Mouse (Mus musculus): ENCODE results near the gene Pdcd6ip.
"Not testable (repeated sequence)": the region's sequence is repeated elsewhere in the genome, so short reads cannot be mapped to it uniquely, and the experiment has no call there.

Gene Pdcd6ip

DNA sequence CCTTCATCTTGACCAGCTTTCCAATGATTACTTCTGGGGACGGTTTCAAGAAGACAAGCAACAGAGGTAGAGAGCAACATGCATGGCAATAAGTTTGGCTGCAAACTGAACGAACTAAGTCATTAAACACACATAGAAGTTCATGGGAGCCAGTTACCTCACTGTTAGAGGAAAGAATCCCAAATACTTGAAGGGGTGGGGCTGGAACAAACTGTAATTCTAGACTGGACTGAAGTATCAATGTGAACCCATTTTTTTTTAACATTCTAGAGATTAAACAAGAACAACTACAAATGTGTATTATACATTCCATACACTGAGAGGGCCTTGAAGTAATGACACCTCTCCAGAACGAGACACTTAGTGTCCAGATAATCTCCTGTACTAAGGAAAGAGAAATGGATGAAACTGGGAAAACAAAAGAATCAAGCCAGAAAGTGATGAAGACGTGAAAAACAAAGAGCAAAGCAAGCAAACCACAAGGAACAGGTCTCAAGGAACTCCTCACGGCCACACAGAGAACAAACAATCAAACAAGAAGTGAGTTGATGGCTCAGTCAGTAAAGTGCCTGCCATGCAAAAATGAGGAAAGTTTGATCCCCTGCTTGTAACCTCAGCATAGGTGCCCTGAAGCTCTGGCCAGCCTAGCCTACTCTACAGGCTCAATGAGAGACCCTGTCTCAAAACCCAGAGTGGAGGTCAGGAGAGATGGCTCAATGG is 6.5 kb downstream of the Pdcd6ip start:
- DNase-seq (ENCODE audit: low spot score): no peak

DNA sequence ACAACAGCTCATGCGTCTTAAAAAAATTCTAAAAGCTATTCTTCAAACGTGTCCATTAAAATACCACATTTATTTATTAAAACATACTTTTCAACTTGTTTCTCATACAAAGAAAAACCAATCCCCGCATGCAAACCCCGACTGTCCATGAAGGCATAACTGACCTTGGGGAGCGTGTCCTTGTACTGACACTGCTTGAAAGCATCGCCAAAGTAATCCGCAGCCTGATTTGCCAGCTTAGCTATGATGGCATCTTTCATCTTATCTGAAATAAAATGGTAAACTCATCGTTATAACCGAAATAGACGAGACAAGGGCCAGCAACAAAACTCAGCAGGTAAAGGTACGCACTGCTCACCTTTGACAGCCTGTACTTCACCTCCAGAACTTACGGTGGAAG is 20.6 kb downstream of the Pdcd6ip start:
- DNase-seq (ENCODE audit: low spot score): no peak

DNA sequence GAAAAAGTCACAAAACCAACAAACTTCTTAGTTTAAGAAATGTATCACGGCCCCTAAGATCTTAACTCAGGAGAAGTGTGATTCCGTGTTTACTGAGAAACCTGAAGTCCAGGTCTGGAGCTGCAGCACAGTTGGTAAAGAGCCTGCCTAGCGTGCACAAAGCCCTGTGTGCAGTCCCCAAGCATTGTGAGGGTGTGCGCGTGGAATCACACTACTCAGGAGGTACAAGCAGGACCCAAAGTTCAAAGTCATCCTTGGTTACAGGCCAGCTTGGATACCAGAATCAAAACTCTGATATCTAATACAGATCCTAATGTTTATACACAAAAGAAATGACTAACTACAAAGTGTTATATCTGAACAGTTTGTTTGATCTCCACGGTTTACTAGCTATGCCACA is 34.3 kb downstream of the Pdcd6ip start:
- DNase-seq (ENCODE audit: low spot score): no peak

DNA sequence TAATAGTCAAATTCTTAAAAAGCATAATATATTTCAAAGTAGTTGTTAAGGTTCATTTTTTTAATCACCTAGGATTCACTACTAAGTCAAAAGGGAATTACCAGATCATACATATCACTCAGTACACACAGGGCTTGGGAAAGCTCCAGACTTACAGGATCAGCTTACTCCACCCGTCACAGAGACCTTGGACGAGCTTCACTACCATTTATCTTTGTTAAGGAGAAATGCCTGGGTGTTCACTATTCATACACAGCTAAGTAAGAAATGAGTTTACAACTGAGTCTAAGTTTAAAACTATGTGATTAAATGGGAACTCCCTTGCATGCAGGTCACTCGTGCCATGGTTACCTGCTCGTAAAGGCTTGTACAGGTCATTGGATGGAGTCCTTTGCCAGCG is 35.7 kb downstream of the Pdcd6ip start:
- no peak for DNase-seq (ENCODE audit: low spot score)

DNA sequence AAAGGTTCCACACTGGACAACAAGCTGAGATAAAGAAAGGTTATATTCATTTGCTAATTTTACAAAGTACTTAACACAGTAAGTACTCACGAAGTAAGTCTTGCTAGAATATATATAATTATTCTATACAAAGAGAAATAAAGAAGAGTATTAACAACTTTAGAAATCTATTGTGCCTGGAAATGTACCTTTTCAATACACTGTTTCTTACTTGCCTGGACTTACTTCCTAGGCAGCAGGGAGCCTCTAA is 37.3 kb downstream of the Pdcd6ip start:
- no peak for DNase-seq (ENCODE audit: low spot score)

DNA sequence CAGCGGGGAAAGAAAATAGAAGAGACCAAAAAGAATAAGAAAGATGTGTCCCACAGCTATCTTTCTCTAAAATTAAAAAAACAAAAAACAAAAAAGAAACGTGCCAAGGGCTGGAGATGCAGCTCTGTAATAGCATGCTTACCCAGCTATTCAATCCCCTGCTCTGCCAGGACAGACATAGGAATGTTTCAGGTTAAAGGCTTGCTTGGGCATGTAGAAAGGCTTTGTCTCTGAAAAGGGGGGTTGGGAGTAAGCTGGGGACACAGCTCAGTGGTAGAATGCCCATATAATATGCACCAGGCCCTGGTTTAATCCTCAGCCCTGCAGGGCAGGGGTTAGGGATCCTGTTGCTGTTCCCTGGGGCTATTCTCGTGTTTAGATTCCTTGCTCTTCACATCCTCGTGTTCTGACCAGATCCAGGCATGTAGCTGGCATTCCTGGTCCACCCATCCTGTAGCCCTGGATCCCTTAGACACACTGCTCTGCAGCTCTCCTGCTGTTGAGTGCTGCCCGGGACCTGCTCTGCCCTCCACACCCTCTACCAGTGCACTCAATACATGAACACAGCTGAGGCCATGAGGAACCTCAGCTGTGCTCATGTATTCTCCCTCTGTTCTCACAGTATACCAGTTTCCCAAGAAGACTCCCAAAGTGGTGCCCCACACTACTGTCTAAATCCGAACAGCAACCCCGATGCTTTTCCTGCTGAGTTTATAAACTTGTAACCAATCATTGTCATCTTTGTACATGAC is 37.8 kb downstream of the Pdcd6ip start:
- DNase-seq (ENCODE audit: low spot score): no peak

DNA sequence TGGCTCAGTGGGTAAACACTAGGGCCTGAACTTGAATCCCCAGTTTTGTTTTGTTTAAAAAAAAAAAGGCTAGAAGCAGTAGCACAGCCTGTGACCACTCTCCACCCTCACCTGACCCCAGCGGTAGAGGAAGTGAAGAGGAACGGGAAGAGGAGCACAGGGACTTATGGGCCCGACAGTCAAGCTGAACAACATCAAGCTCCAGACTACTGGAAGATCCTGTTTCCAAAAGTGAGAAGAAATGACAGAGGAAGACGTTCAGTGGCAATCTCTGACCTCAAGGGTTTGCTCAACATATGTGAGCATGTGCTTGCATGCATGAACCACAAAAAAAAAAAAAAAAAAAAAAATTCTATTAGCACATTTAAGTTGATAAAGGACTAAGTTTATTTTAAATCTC is 44.6 kb downstream of the Pdcd6ip start:
- DNase-seq (ENCODE audit: low spot score): no peak

DNA sequence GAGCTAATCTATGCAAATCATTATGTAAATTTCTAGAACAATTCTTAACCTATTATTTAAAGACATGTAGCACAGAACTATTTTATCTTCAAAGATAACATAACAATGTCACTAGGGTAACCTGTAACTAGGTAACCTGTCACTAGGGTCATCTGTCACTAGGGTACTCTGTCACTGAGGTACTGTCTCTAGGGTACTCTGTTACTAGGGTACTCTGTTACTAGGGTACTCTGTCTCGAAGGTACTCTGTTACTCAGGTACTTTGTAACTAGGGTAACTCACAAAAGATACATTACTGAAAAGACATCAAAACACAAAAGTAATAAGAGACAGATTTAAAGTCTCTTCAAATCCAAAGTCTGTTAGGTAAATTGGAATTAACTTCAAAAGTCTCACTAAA is 50.2 kb downstream of the Pdcd6ip start:
- DNase-seq (ENCODE audit: low spot score): no peak

DNA sequence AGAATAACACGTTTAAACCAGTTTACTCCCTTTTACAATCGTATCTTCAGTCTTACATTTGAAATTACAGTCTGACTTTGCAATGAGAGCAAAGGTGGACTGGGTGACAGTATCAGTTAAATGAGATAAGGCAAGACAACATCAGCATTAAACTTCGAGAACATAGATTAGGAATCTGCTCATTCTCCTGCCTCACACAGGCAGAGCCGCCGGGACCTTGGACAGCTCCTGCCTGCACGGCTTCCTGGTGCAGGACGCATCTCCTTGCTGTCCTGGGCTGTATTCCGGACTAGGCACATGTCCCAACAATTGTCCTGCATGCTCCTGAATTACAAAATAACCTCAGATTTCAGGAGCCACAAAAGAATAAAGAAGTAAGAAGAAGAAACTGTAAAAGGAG is 54.5 kb downstream of the Pdcd6ip start:
- peak; percentile 3 for DNase-seq (ENCODE audit: low spot score)

DNA sequence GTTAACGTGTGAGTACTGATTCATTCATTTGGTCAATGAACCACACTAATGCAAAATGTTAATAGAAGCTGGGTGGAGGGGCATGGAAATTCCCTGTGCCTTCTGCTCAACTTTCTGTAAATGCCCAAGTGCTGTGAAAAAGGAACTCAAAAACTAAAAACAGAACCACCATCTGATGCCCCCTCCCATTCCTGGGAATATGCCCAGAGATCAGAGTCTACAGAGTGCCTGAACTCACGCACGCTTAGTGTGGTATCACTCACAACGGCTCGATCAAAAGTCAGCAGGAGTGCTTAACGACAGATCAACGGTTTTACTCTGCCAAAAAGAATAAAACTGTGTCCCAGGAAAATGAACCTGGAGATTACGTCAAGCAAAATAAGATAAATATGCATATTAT is 57.3 kb downstream of the Pdcd6ip start:
- no peak for DNase-seq (ENCODE audit: low spot score)

DNA sequence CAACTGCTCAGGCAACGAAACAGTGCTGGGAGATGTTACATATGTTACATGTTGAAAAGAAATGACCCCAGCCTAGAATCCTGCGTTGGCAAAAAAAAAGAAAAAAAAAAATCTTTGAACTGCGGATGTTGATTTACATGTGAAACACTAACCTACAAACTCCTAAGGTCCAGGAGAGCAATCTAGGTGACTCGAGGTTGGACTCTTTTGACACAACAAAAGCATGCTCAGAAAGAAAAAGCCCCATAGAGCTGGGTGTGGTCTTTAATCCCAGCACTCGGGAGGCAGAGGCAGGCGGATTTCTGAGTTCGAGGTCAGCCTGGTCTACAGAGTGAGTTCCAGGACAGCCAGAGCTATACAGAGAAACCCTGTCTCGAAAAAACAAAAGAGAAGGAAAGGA is 58.8 kb downstream of the Pdcd6ip start:
- DNase-seq (ENCODE audit: low spot score): not testable (repeated sequence)

DNA sequence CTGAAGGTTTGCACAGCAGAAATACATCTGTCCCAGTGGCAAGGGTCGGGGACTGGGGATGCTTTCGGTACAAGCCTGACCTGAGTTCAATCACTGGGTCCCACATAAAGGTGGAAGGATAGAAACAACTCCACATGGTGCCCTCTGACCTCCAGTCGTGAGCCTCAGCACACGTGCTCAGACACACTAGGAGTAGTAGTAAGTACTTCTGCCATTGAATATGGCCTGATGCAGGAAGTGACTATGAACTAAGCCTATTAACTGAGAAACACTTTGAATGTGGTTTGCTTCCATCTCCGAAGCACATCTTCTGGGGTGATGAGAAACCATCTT is 62.3 kb downstream of the Pdcd6ip start:
- no peak for DNase-seq (ENCODE audit: low spot score)

DNA sequence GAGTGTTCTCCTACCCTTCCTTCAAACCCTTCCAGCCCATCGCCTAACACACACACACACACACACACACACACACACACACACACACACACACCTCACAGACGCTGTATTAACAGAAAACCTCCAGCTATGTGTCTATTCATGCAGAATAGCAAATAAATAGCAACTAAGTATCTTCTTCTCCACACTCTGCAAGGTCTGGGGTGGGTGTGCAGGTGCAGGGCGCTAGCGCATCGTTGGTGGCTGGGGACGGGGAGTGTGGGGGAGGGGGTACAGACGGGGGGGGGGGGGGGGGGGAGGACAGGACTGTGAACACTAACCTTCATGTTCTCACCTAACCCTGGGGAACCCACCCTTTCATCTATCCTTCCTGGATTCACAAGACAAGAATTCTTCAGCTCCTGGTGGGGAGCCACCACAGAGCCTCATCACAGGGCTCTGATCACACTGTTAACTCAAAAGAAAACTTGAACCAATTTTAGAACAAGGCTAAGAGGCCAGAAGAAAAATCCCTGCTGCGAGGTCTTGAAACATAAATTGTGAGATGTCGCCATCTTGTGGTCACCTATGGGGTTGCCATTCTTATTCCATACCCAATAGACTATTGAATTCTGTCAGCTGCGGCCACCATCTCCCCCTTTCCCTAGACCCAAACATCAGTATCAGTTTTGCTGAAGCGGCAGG is 62.8 kb downstream of the Pdcd6ip start:
- DNase-seq (ENCODE audit: low spot score): peak; percentile 67

DNA sequence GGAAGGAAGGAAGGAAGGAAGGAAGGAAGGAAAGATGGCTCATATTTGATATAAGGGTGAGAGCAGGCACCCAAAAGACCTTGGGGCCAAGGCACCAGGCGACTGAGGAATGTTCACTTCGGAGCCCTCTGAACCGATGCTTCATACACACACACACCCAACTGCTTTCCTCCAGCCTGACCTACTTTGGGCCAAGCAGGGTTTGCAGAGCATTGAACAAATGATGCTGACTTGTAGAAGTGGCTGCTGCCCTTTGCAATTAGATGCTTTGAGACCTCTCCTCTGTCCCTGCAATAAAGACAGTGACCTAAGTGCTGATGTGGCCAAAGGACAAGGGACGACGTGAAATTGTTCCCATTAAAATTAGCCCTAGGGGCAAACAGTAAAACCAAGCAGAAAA is 63.4 kb downstream of the Pdcd6ip start:
- no peak for DNase-seq (ENCODE audit: low spot score)

DNA sequence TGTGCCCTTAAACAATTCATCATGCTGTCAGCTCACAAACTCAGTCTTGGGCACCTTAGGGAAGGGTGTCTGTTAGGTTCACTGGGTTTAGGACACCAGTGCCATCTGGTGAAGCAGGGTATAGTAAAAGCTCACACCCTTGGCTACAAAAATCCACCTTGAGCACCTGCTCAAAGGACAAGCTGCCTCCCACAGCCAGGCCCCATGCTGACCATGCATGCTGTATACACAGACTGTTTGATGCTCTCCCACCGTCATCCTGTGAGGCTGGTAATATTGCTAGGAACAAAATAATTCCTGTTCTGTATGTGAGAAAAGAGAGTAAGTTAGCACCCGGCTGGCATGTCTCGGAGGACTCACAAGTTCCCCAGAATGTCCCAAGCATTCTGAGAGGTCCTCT is 64.0 kb downstream of the Pdcd6ip start:
- DNase-seq (ENCODE audit: low spot score): no peak

DNA sequence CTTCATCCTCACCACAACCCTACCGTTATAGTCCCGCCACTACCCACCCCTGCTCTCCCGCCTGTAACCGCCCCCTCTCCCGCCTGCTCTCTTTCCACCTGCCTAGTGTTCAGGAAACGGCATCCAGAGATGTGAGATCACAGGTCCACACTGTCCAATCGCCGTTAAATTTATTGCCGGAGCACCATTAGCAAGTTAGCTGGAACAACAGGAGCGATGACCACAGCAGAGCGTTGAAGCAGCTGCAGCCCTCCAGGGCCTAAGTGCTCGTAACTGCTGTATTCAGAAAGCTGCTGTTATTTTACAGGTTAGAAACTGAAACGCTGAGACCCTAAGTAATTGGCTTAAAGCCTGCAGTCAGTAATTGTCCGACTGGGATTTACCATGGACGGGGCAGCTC is 64.4 kb downstream of the Pdcd6ip start:
- DNase-seq (ENCODE audit: low spot score): no peak

DNA sequence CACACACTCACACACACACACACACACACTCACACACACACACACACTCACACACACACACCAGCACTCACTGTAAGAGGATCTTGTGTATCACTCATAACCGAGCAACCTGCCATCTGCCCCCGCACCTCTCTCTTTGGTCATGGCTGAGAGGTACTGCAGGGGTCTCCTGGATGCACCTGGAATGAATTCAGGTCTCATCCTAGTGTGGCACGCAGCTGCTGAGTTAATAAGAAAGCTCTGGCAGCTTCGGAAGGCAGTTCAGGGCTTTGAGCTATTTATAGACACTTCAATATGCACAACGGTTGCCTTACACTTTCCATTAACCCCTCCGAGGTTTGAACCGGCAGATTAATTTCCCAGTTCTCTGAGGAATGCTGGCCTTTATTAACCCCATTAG is 73.1 kb downstream of the Pdcd6ip start:
- DNase-seq (ENCODE audit: low spot score): no peak

DNA sequence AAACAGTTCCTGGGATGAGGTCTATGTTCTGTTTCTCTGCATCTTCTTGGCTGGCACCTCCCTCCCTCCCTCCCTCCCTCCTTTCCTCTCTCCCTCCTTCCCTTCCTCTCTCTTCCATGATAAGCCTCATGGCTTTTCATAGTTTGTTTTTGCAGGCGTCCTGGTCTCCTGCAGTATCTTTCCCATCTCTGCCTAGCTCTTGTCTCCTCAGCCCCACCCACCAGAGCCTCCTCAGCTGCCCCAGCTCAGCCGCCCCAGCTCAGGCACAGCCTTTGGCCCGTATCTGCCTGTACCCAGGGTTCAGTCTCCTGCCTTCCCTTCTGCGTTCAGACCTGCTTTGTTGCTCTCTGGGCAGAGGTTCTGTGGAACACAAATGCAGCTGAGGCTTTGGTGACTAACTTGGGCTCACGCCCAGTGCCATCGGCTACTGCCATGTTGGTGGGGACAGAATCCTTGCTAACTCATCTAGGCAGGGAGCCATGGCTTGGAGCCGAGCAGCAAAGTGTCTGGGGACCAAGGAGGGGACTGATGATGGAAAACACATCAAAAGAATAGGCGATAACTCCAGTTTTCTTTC is 74.8 kb downstream of the Pdcd6ip start:
- DNase-seq (ENCODE audit: low spot score): no peak

DNA sequence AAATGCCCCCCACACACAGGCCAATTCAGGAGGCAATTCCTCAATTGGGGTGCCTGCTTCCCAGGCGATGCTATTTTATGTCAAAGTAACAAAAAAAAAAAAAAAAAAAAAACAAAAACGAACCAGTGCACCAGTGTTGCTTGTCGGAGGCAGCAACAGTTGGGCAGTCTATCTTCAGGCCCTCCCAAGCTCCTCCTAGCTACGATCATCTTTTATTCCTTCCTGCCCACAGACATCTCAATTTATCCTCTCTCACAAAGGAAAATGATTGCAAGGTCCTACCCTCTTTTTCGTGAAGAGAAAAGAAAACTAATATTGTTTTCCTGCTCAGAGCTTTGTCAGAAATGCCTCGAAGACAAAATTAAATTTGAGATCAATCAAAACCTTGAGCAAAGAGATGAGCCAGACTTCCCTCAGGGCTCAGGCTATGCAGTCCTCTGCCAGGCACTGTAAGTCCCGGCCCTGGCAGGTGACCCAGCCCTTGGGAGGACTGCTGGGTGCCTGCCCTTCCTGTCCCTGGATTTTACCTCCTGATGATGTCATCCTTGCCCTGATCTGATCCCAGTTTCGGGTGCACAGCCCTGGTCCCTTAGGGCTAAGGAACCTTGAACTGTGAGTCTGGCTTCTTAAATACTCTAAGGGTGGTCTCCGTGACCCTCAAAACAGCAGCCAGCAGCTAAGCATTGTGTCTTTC is 75.6 kb downstream of the Pdcd6ip start:
- no peak for DNase-seq (ENCODE audit: low spot score)

DNA sequence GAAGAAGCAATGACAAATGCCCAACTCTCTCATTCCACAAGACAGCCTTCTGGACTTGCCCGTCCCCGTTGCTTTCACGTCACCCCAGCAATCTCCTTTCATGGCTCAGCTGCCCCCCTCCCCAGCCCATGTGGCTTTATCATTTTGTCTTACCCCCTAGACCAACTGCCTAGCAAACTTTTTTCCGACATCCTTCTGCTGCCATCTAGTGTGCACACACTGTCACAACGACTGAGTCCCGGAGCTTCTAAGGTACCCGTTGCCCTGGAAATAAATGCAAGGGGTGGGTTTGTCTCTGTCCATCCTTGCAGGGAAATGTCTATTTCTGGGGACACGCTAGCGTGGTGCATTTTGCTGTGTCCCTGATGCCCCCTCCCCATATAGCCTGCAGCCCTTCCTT is 78.4 kb downstream of the Pdcd6ip start:
- DNase-seq (ENCODE audit: low spot score): peak; percentile 31

DNA sequence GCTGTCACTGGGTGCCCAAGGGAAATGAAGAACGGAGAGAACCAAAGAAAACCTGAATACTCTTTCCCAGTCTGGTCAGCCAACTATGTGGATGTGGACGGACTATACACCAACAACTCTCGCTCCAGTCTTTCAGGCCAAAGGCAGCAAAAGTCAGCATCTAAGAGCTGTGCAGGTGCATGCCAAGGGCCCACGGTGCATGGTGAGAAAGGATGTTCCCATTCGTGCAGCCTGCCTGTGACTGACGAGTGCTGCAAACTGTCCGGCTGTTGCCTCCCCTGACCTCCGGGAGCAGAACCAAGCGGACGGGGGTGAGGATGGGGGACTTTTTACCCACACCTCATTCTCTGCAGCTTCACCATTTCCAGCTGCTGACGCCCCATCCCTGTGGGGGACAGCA is 78.9 kb downstream of the Pdcd6ip start:
- DNase-seq (ENCODE audit: low spot score): no peak

DNA sequence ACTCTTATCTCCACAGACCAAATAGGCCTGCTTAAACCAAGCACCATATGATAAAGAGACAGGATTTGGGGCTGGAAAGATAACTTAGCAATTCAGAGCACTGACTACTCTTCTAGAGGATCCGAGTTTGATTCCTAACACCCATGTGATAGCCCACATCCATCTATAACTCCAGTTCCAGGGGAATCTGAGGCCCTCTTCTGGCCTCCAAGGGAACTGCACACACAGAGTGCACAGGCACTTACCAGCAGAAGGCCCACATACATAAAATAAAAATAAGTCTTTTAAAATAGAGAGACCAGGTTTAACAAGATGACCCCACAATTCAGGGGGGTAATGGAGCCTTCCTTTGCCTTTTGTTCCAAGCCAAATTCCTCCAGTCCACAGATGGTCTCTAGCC is 79.3 kb downstream of the Pdcd6ip start:
- DNase-seq (ENCODE audit: low spot score): no peak

DNA sequence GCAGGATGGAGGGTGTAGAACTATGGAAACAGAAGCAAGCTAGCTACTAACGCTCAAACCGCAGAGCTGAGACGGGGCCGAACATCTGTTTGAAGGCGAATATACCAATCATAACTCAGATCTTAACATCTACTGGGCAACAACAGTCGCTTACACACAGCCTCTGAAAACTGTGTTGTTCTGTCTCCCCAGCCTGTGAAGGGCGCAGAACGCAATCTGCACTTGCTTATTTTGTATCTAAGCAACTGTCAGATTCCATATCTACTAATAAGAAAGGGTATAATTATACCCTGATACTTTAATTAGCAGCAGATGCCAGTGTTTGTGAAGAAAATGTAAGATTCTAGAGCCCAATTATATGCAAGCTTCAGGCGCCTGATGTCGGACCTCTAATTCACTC is 81.3 kb downstream of the Pdcd6ip start:
- no peak for DNase-seq (ENCODE audit: low spot score)
